Mouse (Mus musculus) liver, embryonic 14.5 days (tissue): Measurements from ENCODE around the gene Trim43a. TPM values are rescaled to one million over a fixed set of nuclear protein-coding genes. Genes with fewer than 3 reads are reported as not detected.
"Not testable (repeated sequence)": the region's sequence is repeated elsewhere in the genome, so short reads cannot be mapped to it uniquely, and the experiment has no call there.

Experiments
- ATAC-seq: fragments of 200-750 bp; cut with Nextera tagmentation; 2 replicates; pipeline ENCODE4 v1.8.0; 2017; ENCODE audit warnings: moderate number of reproducible peaks, mild to moderate bottlenecking, moderate library complexity; ENCODE audit not compliant: insufficient read depth
- DNase-seq, 3 experiments: peaks; one replicate each; pipeline ENCODE4 v3.0.0-alpha.2; 2012 to 2013; ENCODE audit warnings: low read depth in 3 of 3, low spot score in 3 of 3
- H3K27ac ChIP-seq: fragments of 300-500 bp; sonication (generic); 2 replicates; pipeline ENCODE4 v1.5.1; 2014; ENCODE audit warnings: moderate library complexity, mild to moderate bottlenecking, control low read depth, inconsistent platforms
- H3K27me3 ChIP-seq: fragments of 300-500 bp; sonication (generic); 2 replicates; pipeline ENCODE4 v1.6.1; 2014; ENCODE audit warnings: mild to moderate bottlenecking, low read length, moderate library complexity; ENCODE audit not compliant: control insufficient read depth, insufficient read depth
- H3K36me3 ChIP-seq: fragments of 300-500 bp; sonication (generic); replicated peaks from 2 replicates; pipeline ENCODE4 v1.6.1; 2014; ENCODE audit warnings: low read depth; ENCODE audit not compliant: control insufficient read depth, insufficient read depth
- H3K4me1 ChIP-seq, 2 experiments: fragments of 200-500 bp in 1 of 2; fragments of 300-500 bp in 1 of 2; sonication (generic) in 1 of 2; replicated peaks; 2 replicates each; pipeline ENCODE4 v1.6.1; 2012 to 2014; ENCODE audit warnings: antibody characterized with exemption in 1 of 2, inconsistent platforms in 1 of 2, low read length in 1 of 2; ENCODE audit not compliant: control insufficient read depth in 2 of 2, insufficient read depth in 2 of 2
- H3K4me2 ChIP-seq: fragments of 300-500 bp; sonication (generic); 2 replicates; pipeline ENCODE4 v1.6.1; 2014; ENCODE audit warnings: low read depth, mild to moderate bottlenecking, control low read depth, moderate library complexity
- H3K4me3 ChIP-seq, 2 experiments: fragments of 200-500 bp in 1 of 2; fragments of 300-500 bp in 1 of 2; sonication (generic) in 1 of 2; 2 replicates each; pipeline ENCODE4 v1.5.1; 2012 to 2014; ENCODE audit warnings: low read depth in 2 of 2, low read length in 2 of 2, mild to moderate bottlenecking in 2 of 2, control low read depth in 1 of 2, inconsistent platforms in 1 of 2, moderate library complexity in 1 of 2; ENCODE audit not compliant: insufficient read depth in 1 of 2
- H3K9ac ChIP-seq: fragments of 300-500 bp; sonication (generic); replicated peaks from 2 replicates; pipeline ENCODE4 v1.6.1; 2014; ENCODE audit warnings: mild to moderate bottlenecking, control low read depth, moderate library complexity
- H3K9me3 ChIP-seq: fragments of 300-500 bp; sonication (generic); 2 replicates; pipeline ENCODE4 v1.6.1; 2016; ENCODE audit warnings: low read length, mixed read lengths; ENCODE audit not compliant: control insufficient read depth
- WGBS: fragments of 180-500 bp; shearing (Covaris S2); extraction: QIAGEN DNeasy Blood & Tissue Kit; methylation state at CpG from one replicate; pipeline ENCODE4 v1.1.7; 2014; ENCODE audit not compliant: insufficient replicate concordance; 5-methylcytosine and 5-hydroxymethylcytosine counted together
- polyA plus RNA-seq, 2 experiments: library from polyadenylated mRNA; depleted of rRNA in 1 of 2; stranded (reverse) in 1 of 2; unstranded in 1 of 2; fragments of >200 nt; fragmentation: Nextera tagmentation in 1 of 2; extraction: Ambion mirVana in 1 of 2; gene quantifications; 2 replicates each; pipeline versions ENCODE4 v1.2.1 to v1.2.3; 2012 to 2014

Trim43a gene
- polyA plus RNA-seq, 2 experiments, result 0.08 TPM; not detected in 1

- H3K9ac ChIP-seq, DNase-seq, H3K4me2 ChIP-seq, ATAC-seq, H3K4me1 ChIP-seq, H3K27me3 ChIP-seq, H3K27ac ChIP-seq, H3K4me3 ChIP-seq, H3K9me3 ChIP-seq, H3K36me3 ChIP-seq: not testable (repeated sequence)
- 45% methylated on average over 1 of the region's 1 CpGs for WGBS
Observed at GRCm38 (mm10) chr9:88638125-88638524, 57.4 kb downstream of the Trim43a start.

Other genes with a start within 250 kb of the Trim43a start
- gene Snx14, start 141.9 kb upstream of the Trim43a start, polyA plus RNA-seq (2012; rRNA removed), result 4.8 and 8.6 TPM in 2 replicates
- gene Snx14, start 141.9 kb upstream of the Trim43a start, polyA plus RNA-seq (2014; fragmentation: Nextera tagmentation; extraction: Ambion mirVana), result 9.9 and 10.1 TPM in 2 replicates
- 0.06 and 0.57 TPM in 2 replicates for gene Gm20537, start 124.3 kb upstream of the Trim43a start, polyA plus RNA-seq (2012; rRNA removed)
- 0.20 TPM in 1 of 2 replicates, not detected in the other for gene Gm20537, start 124.3 kb upstream of the Trim43a start, polyA plus RNA-seq (2014; fragmentation: Nextera tagmentation; extraction: Ambion mirVana)
- 10.7 and 24.3 TPM in 2 replicates for gene Syncrip, start 98.3 kb upstream of the Trim43a start, polyA plus RNA-seq (2012; rRNA removed)
- gene Syncrip, start 98.3 kb upstream of the Trim43a start, polyA plus RNA-seq (2014; fragmentation: Nextera tagmentation; extraction: Ambion mirVana), result 47.0 and 53.4 TPM in 2 replicates
- gene Zfp949, start 32.9 kb upstream of the Trim43a start, polyA plus RNA-seq (2012; rRNA removed), result 2.3 and 3.8 TPM in 2 replicates
- 5.8 and 6.0 TPM in 2 replicates for gene Zfp949, start 32.9 kb upstream of the Trim43a start, polyA plus RNA-seq (2014; fragmentation: Nextera tagmentation; extraction: Ambion mirVana)
- 10.5 and 16.5 TPM in 2 replicates for gene Mthfsl, start 139.4 kb downstream of the Trim43a start, polyA plus RNA-seq (2012; rRNA removed)
- 20.0 and 22.1 TPM in 2 replicates for gene Mthfsl, start 139.4 kb downstream of the Trim43a start, polyA plus RNA-seq (2014; fragmentation: Nextera tagmentation; extraction: Ambion mirVana)
- gene Bcl2a1d, start 151.0 kb downstream of the Trim43a start, polyA plus RNA-seq (2012; rRNA removed), result 0.16 and 0.17 TPM in 2 replicates
- 0.30 and 0.50 TPM in 2 replicates for gene Bcl2a1d, start 151.0 kb downstream of the Trim43a start, polyA plus RNA-seq (2014; fragmentation: Nextera tagmentation; extraction: Ambion mirVana)